Mouse (Mus musculus) midbrain, postnatal 0 days (tissue): ENCODE measurements at regions not wholly inside any gene's neighbourhood (a gene's known extent, or its start where the extent isn't known, plus 50 kb on each side); places are given as distances from the start of the nearest gene placed in this dataset.
A peak's percentile ranks its signal among the peaks of the same experiment; 100 is the strongest.

ENCODE experiments used
- ATAC-seq: fragments of 200-750 bp; cut with Nextera tagmentation; 2 replicates; pipeline ENCODE4 v1.8.0; 2017; ENCODE audit warnings: moderate number of reproducible peaks, mild to moderate bottlenecking, moderate TSS enrichment, moderate library complexity; ENCODE audit not compliant: low FRiP score
- DNase-seq: peaks from one replicate; pipeline ENCODE4 v3.0.0-alpha.2; 2015; ENCODE audit warnings: low spot score
- H3K27ac ChIP-seq: fragments of 300-500 bp; sonication (generic); 2 replicates; pipeline ENCODE4 v1.5.1; 2014; ENCODE audit warnings: low read depth, mild to moderate bottlenecking, low read length, mixed read lengths
- H3K27me3 ChIP-seq: fragments of 300-500 bp; sonication (generic); 2 replicates; pipeline ENCODE4 v1.6.1; 2014; ENCODE audit warnings: low read length, control low read depth, mixed read lengths; ENCODE audit not compliant: insufficient read depth
- H3K36me3 ChIP-seq: fragments of 300-500 bp; sonication (generic); 2 replicates; pipeline ENCODE4 v1.6.1; 2014; ENCODE audit warnings: low read length, control low read depth, mixed read lengths; ENCODE audit not compliant: insufficient read depth
- H3K4me1 ChIP-seq: fragments of 300-500 bp; sonication (generic); 2 replicates; pipeline ENCODE4 v1.6.1; 2014; ENCODE audit warnings: mild to moderate bottlenecking, control low read depth, antibody characterized with exemption, low read length, mixed read lengths; ENCODE audit not compliant: insufficient read depth
- H3K4me2 ChIP-seq: fragments of 300-500 bp; sonication (generic); 2 replicates; pipeline ENCODE4 v1.6.1; 2014; ENCODE audit warnings: low read depth, mild to moderate bottlenecking, low read length, mixed read lengths; ENCODE audit not compliant: poor library complexity, severe bottlenecking
- H3K4me3 ChIP-seq: fragments of 300-500 bp; sonication (generic); 2 replicates; pipeline ENCODE4 v1.5.1; 2014; ENCODE audit warnings: low read depth, mild to moderate bottlenecking, low read length, moderate library complexity
- H3K9ac ChIP-seq: fragments of 300-500 bp; sonication (generic); replicated peaks from 2 replicates; pipeline ENCODE4 v1.6.1; 2014; ENCODE audit warnings: mild to moderate bottlenecking, low read length, moderate library complexity, mixed read lengths; ENCODE audit not compliant: poor library complexity, severe bottlenecking
- H3K9me3 ChIP-seq: fragments of 300-500 bp; sonication (generic); 2 replicates; pipeline ENCODE4 v1.6.1; 2016; ENCODE audit warnings: low read length, control low read depth
- CTCF ChIP-seq: IDR thresholded peaks from 2 replicates; pipeline ENCODE4 v1.5.1; 2016; ENCODE audit warnings: antibody characterized with exemption, mild to moderate bottlenecking
- WGBS: fragments of 180-500 bp; shearing (Covaris S2); extraction: QIAGEN DNeasy Blood & Tissue Kit; methylation state at CpG from one replicate; pipeline ENCODE4 v1.1.7; 2014; 5-methylcytosine and 5-hydroxymethylcytosine counted together

DNA sequence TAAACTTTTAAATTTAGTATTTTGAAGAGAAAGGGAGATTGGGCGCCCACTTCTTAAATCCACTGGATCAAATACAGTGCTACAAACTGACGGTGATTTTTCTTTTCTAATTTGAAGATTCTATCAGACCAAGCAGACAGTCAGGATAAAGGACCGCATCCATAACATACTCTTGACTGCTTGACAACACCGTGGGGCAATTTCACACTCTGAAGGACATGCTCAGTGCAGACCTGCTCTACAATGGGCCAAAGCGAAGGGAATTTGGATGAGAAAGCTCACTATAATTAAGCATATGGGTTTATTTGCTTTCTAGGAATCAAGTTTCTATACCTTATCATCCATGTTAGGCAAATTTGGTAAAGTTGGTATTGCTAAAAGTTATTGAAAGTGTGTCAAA, 801.3 kb downstream of the Nr4a2 start:
- 68% methylated on average over 5 of the region's 5 CpGs for WGBS
- no peak for TF ChIP-seq CTCF
- no peaks in the 10 kb centered on the region for H3K4me1 ChIP-seq
- no peaks in the 10 kb centered on the region for H3K27me3 ChIP-seq
- H3K4me3 ChIP-seq: no peak overlapping the region
- no peak overlapping the region for H3K9ac ChIP-seq
- H3K9me3 ChIP-seq: no peaks in the 10 kb centered on the region
- ATAC-seq: no peak
- H3K27ac ChIP-seq: no peak overlapping the region
- H3K4me2 ChIP-seq: no peak overlapping the region
- H3K36me3 ChIP-seq: no peaks in the 10 kb centered on the region
- no peak for DNase-seq

DNA sequence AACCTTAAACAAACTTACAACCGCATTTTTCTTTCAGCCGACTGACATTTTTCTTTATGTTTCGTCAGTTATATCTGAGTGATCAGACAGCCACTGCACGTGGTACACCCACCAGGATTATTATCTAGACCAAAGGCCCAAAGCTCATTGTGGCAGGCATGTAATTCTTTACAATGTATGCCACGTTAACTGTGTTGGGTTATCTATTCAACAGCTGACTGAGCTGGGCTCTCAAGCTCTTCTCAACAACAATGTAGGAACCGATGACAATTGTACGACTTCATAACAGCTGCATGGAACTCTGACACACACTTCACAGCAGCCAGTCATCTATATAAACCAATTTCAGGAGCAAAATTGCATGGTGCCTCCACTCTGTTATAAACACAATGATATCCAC, 787.8 kb downstream of the Nr4a2 start:
- no peak for TF ChIP-seq CTCF
- DNase-seq (no peak), ATAC-seq (no peak)
- H3K4me2 ChIP-seq: no peak overlapping the region
- H3K9me3 ChIP-seq: no peaks in the 10 kb centered on the region
- no peaks in the 10 kb centered on the region for H3K36me3 ChIP-seq
- 24% methylated on average over 7 of the region's 7 CpGs for WGBS
- H3K4me1 ChIP-seq: no peaks in the 10 kb centered on the region
- no peak overlapping the region for H3K27ac ChIP-seq
- no peak overlapping the region for H3K9ac ChIP-seq
- H3K27me3 ChIP-seq: no peaks in the 10 kb centered on the region
- no peak overlapping the region for H3K4me3 ChIP-seq

DNA sequence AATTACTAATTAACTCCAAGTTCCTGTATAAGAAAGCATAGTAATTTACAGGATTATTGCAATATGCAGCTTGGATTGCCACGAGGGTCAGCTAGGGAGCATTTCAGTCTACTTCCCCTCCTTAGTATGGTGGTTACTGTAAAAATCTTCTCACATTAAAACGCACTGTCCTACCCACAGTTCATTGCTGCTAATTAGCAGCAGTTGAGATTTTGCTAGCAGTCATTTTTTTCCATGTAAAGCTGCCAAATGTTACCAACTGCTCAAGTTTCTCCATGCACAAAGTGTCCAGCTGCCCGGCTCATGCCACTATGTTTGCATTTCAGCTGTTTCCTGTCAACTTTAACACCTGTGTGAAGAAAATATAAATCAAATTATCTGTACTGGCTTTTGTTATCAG, 759.7 kb downstream of the Nr4a2 start:
- H3K4me1 ChIP-seq: no peaks in the 10 kb centered on the region
- no peak overlapping the region for H3K9ac ChIP-seq
- peak; percentile 40 for DNase-seq
- no peak overlapping the region for H3K4me2 ChIP-seq
- WGBS: 60% methylated on average over 3 of the region's 3 CpGs
- no peak for TF ChIP-seq CTCF
- H3K27ac ChIP-seq: no peak overlapping the region
- no peaks in the 10 kb centered on the region for H3K36me3 ChIP-seq
- ATAC-seq: no peak
- no peak overlapping the region for H3K4me3 ChIP-seq
- no peaks in the 10 kb centered on the region for H3K9me3 ChIP-seq
- H3K27me3 ChIP-seq: no peaks in the 10 kb centered on the region
